Mouse (Mus musculus): ENCODE data around the gene Brinp2. TPM values are rescaled to one million over a fixed set of nuclear protein-coding genes. Genes with fewer than 3 reads are reported as not detected.

The Brinp2 gene
- total and polyA plus RNA-seq, 2 experiments: not detected

GRCm38 (mm10) chr1:158355177-158356050, 712 bp downstream of the Brinp2 start:
- peaks cover 5% of the 10 kb centered on the region for H3K27me3 ChIP-seq (ENCODE audit: control insufficient read depth, insufficient read depth, low read length)
- TF ChIP-seq POLR2A (IDR thresholded peaks at IDR 0.05; ENCODE audit: extremely low read depth, insufficient read depth, low read length) (no peak), CTCF (IDR thresholded peaks at IDR 0.05; ENCODE audit: low read depth, low read length) (no peak)
- H3K4me1 ChIP-seq (ENCODE audit: control insufficient read depth, insufficient read depth, low read length): peaks cover 9% of the 10 kb centered on the region
- peak overlapping the region; percentile 53; the same call in 1 of the 2 replicates for H3K4me3 ChIP-seq (ENCODE audit: insufficient read depth, low read depth, low read length)
- DNase-seq (ENCODE audit: extremely low read depth, low read depth, low spot score): peak; percentile 77
- no peaks in the 10 kb centered on the region for H3K36me3 ChIP-seq (ENCODE audit: control insufficient read depth, insufficient read depth, low read length)
- H3K9ac ChIP-seq (ENCODE audit: low read depth, low read length): no peak overlapping the region
- H3K79me2 ChIP-seq (ENCODE audit: control insufficient read depth, insufficient read depth, low read length): no peaks in the 10 kb centered on the region
- no peak overlapping the region for H3K27ac ChIP-seq (replicated peaks; ENCODE audit: insufficient read depth, low read depth, low read length)
- 8% methylated on average over 28 of the region's 28 CpGs for WGBS

- Histone ChIP-seq H3K27me3 (ENCODE audit: control insufficient read depth, insufficient read depth, low read length) (peaks cover 5% of the 10 kb centered on the region), H3K36me3 (ENCODE audit: control insufficient read depth, insufficient read depth, low read length) (no peaks in the 10 kb centered on the region), H3K4me3 (ENCODE audit: insufficient read depth, low read depth, low read length) (no peak overlapping the region), H3K4me1 (ENCODE audit: control insufficient read depth, insufficient read depth, low read length) (peaks cover 9% of the 10 kb centered on the region), H3K27ac (replicated peaks; ENCODE audit: insufficient read depth, low read depth, low read length) (no peak overlapping the region), H3K9ac (ENCODE audit: low read depth, low read length) (no peak overlapping the region), H3K79me2 (ENCODE audit: control insufficient read depth, insufficient read depth, low read length) (no peaks in the 10 kb centered on the region)
- TF ChIP-seq POLR2A (IDR thresholded peaks at IDR 0.05; ENCODE audit: extremely low read depth, insufficient read depth, low read length) (no peak), CTCF (IDR thresholded peaks at IDR 0.05; ENCODE audit: low read depth, low read length) (no peak)
- DNase-seq (ENCODE audit: extremely low read depth, low read depth, low spot score): no peak
- WGBS: 77% methylated on average over 5 of the region's 5 CpGs
Measured at GRCm38 (mm10) chr1:158353656-158354371, 2.3 kb downstream of the Brinp2 start.

- no peaks in the 10 kb centered on the region for H3K36me3 ChIP-seq (ENCODE audit: control insufficient read depth, insufficient read depth, low read length)
- H3K27ac ChIP-seq (replicated peaks; ENCODE audit: insufficient read depth, low read depth, low read length): no peak overlapping the region
- H3K79me2 ChIP-seq (ENCODE audit: control insufficient read depth, insufficient read depth, low read length): no peaks in the 10 kb centered on the region
- H3K4me1 ChIP-seq (ENCODE audit: control insufficient read depth, insufficient read depth, low read length): no peaks in the 10 kb centered on the region
- no peak overlapping the region for H3K4me3 ChIP-seq (ENCODE audit: insufficient read depth, low read depth, low read length)
- no peak overlapping the region for H3K9ac ChIP-seq (ENCODE audit: low read depth, low read length)
- TF ChIP-seq POLR2A (IDR thresholded peaks at IDR 0.05; ENCODE audit: extremely low read depth, insufficient read depth, low read length) (no peak), CTCF (IDR thresholded peaks at IDR 0.05; ENCODE audit: low read depth, low read length) (no peak)
- DNase-seq (ENCODE audit: extremely low read depth, low read depth, low spot score): no peak
- WGBS: 56% methylated on average over 6 of the region's 6 CpGs
- H3K27me3 ChIP-seq (ENCODE audit: control insufficient read depth, insufficient read depth, low read length): no peaks in the 10 kb centered on the region
Measured at GRCm38 (mm10) chr1:158343243-158343714, 12.8 kb downstream of the Brinp2 start.

- no peak overlapping the region for H3K27ac ChIP-seq (replicated peaks; ENCODE audit: insufficient read depth, low read depth, low read length)
- no peak overlapping the region for H3K4me3 ChIP-seq (ENCODE audit: insufficient read depth, low read depth, low read length)
- TF ChIP-seq CTCF (IDR thresholded peaks at IDR 0.05; ENCODE audit: low read depth, low read length) (no peak), POLR2A (IDR thresholded peaks at IDR 0.05; ENCODE audit: extremely low read depth, insufficient read depth, low read length) (no peak)
- no peak for DNase-seq (ENCODE audit: extremely low read depth, low read depth, low spot score)
- no peaks in the 10 kb centered on the region for H3K4me1 ChIP-seq (ENCODE audit: control insufficient read depth, insufficient read depth, low read length)
- no peaks in the 10 kb centered on the region for H3K36me3 ChIP-seq (ENCODE audit: control insufficient read depth, insufficient read depth, low read length)
- no peak overlapping the region for H3K9ac ChIP-seq (ENCODE audit: low read depth, low read length)
- no peaks in the 10 kb centered on the region for H3K79me2 ChIP-seq (ENCODE audit: control insufficient read depth, insufficient read depth, low read length)
- no peaks in the 10 kb centered on the region for H3K27me3 ChIP-seq (ENCODE audit: control insufficient read depth, insufficient read depth, low read length)
- 78% methylated on average over 2 of the region's 2 CpGs for WGBS
Measured at GRCm38 (mm10) chr1:158328839-158329238, 27.3 kb downstream of the Brinp2 start.

- Histone ChIP-seq H3K9ac (ENCODE audit: low read depth, low read length) (no peak overlapping the region), H3K36me3 (ENCODE audit: control insufficient read depth, insufficient read depth, low read length) (no peaks in the 10 kb centered on the region), H3K27ac (replicated peaks; ENCODE audit: insufficient read depth, low read depth, low read length) (no peak overlapping the region), H3K4me3 (ENCODE audit: insufficient read depth, low read depth, low read length) (no peak overlapping the region), H3K27me3 (ENCODE audit: control insufficient read depth, insufficient read depth, low read length) (no peaks in the 10 kb centered on the region), H3K79me2 (ENCODE audit: control insufficient read depth, insufficient read depth, low read length) (no peaks in the 10 kb centered on the region), H3K4me1 (ENCODE audit: control insufficient read depth, insufficient read depth, low read length) (no peaks in the 10 kb centered on the region)
- no peak for TF ChIP-seq CTCF (IDR thresholded peaks at IDR 0.05; ENCODE audit: low read depth, low read length)
- no peak for TF ChIP-seq POLR2A (IDR thresholded peaks at IDR 0.05; ENCODE audit: extremely low read depth, insufficient read depth, low read length)
- WGBS: 67% methylated on average over 5 of the region's 5 CpGs
- DNase-seq (ENCODE audit: extremely low read depth, low read depth, low spot score): no peak
Measured at GRCm38 (mm10) chr1:158328126-158328525, 28.0 kb downstream of the Brinp2 start.

Data from liver, adult 2 months (tissue).